Mouse (Mus musculus) spleen, adult 2 months (tissue): ENCODE measurements at regions not wholly inside any gene's neighbourhood (a gene's known extent, or its start where the extent isn't known, plus 50 kb on each side); places are given as distances from the start of the nearest gene placed in this dataset.

Experiments
- DNase-seq, 2 experiments: peaks; one replicate each; pipeline versions ENCODE4 v3.0.0 to v3.0.0-alpha.2; 2012 to 2021; ENCODE audit warnings: low spot score in 2 of 2, low read depth in 1 of 2
- H3K27ac ChIP-seq: fragments of 200-500 bp; 2 replicates; pipeline ENCODE4 v1.5.1; 2012; ENCODE audit warnings: low read length, inconsistent platforms; ENCODE audit not compliant: insufficient read depth
- H3K27me3 ChIP-seq: fragments of 200-500 bp; 2 replicates; pipeline ENCODE4 v1.6.1; 2012; ENCODE audit warnings: mild to moderate bottlenecking, moderate library complexity, low read length, inconsistent platforms; ENCODE audit not compliant: control insufficient read depth, insufficient read depth
- H3K36me3 ChIP-seq: fragments of 200-500 bp; 2 replicates; pipeline ENCODE4 v1.6.1; 2012; ENCODE audit warnings: mild to moderate bottlenecking, low read length, inconsistent platforms; ENCODE audit not compliant: control insufficient read depth, insufficient read depth
- H3K4me1 ChIP-seq: fragments of 200-500 bp; 2 replicates; pipeline ENCODE4 v1.6.1; 2011; ENCODE audit warnings: inconsistent platforms; ENCODE audit not compliant: control insufficient read depth, insufficient read depth, insufficient read length
- H3K4me3 ChIP-seq: fragments of 200-500 bp; 2 replicates; pipeline ENCODE4 v1.5.1; 2011; ENCODE audit warnings: mild to moderate bottlenecking, inconsistent platforms; ENCODE audit not compliant: insufficient read depth, insufficient read length; ENCODE audit errors: extremely low read depth
- CTCF ChIP-seq: fragments of 200-500 bp; IDR thresholded peaks from 2 replicates; pipeline ENCODE4 v1.5.1; 2011; ENCODE audit warnings: mild to moderate bottlenecking, inconsistent platforms; ENCODE audit not compliant: insufficient read depth, insufficient read length, insufficient replicate concordance; ENCODE audit errors: extremely low read depth
- POLR2A ChIP-seq: fragments of 200-500 bp; IDR thresholded peaks from 2 replicates; pipeline ENCODE4 v1.6.1; 2011; ENCODE audit warnings: low read depth, low read length, inconsistent platforms
- WGBS: fragments of 180-500 bp; shearing (Covaris S2); methylation state at CpG from one replicate; pipeline ENCODE4 v1.1.7; 2018; 5-methylcytosine and 5-hydroxymethylcytosine counted together

DNA sequence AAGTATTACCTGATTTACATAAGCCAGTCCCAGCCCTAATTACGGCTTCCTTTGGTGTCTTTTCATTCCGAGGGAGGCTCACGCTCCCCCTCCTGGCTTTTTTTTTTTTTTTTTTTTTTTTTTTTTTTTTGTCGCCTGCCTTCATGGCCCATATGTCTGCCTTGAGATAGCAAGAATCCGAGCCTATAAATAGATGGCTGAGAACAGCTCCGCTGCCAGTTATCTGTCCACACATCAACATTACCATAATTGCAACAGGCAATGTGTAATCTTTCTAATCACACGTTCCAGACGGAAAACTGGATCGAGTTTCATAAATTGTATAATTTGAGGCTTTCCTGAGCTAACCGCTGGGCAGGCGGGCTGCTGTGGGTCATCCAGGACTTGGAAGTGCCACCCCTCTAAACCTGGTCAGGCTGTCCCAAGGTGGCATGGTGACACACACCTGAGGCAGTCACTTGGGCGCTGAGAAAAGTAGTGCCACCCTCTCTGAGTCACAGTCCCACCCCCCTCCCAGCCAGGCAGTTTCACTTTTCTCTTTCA, 93.9 kb upstream of the Tle3 start:
- Histone ChIP-seq H3K4me1 (no peaks in the 10 kb centered on the region; the same call in 1 of the 2 replicates), H3K27me3 (no peaks in the 10 kb centered on the region), H3K4me3 (no peak overlapping the region), H3K27ac (no peak overlapping the region), H3K36me3 (no peaks in the 10 kb centered on the region)
- no peak for DNase-seq
- WGBS: 16% methylated on average over 12 of the region's 12 CpGs
- TF ChIP-seq POLR2A (no peak), CTCF (no peak)

DNA sequence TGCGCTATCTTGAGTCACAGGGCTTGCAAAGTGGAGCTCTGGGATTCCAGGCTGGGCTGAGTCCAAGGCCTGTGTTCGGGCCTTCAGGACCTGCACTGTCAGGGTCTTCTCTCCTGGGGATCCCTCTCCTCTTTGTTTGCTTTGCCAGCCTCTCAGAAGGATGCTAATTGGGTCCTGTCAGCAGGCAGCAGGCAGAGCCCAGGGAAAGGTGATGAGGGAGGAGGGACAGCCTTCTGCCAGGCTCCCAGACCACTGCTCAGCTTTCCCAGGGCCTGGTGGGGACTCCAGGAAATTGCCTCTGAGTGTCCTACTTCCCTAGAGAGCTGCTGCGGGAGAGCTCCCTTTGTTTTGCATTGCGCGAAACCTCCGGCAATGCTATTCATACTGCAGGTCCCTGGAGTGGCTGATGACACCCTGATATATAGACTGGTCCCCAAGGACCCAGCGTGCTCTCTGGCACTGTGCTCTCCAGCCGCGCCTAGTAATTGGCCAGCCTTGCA, 93.1 kb upstream of the Tle3 start:
- no peak for DNase-seq
- TF ChIP-seq CTCF: no peak
- TF ChIP-seq POLR2A: no peak

DNA sequence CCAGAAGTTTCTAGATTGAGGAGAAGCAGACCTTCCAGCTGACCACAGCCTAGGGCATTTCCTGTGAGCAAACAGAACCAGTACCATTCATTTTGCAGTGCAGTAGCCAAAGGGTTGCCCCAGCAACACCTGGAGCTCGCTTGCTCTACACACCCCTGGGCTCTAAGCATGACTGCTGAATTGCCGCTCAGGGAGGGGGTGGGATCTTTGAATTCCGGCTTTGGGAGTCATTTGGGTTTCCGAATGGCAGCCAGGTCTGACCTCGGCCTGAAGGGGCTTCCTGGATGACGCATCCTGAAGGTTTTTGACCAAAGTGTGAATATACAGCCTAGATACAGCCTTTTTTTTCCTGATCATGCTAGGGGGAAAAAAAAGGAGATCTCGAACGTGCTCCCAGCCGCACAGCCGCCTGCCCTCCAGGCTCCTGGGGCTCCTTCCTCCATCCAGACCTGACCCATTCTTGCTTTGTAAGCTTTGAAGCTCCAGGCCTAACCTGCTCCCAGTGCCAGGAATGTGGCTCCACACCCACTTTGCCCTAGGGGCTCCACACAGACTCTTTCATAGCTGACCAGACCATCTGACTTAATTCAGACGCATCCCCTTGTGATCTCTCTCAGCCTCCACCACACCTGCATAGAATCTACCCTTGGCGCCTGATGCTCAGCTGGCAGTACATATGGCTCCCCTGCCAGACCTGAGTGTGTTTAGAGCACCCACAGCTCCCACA, 91.1 kb upstream of the Tle3 start:
- TF ChIP-seq CTCF: no peak
- TF ChIP-seq POLR2A: no peak
- Histone ChIP-seq H3K4me1 (no peaks in the 10 kb centered on the region), H3K36me3 (no peaks in the 10 kb centered on the region), H3K27me3 (no peaks in the 10 kb centered on the region), H3K4me3 (no peak overlapping the region), H3K27ac (no peak overlapping the region)
- 86% methylated on average over 12 of the region's 12 CpGs for WGBS
- no peak for DNase-seq

More for the DNA sequence above, 93.1 kb upstream of the Tle3 start:
- no peaks in the 10 kb centered on the region for H3K27me3 ChIP-seq
- H3K36me3 ChIP-seq: no peaks in the 10 kb centered on the region
- no peak overlapping the region for H3K27ac ChIP-seq
- H3K4me1 ChIP-seq: no peaks in the 10 kb centered on the region
- H3K4me3 ChIP-seq: no peak overlapping the region
- WGBS: 84% methylated on average over 9 of the region's 9 CpGs

DNA sequence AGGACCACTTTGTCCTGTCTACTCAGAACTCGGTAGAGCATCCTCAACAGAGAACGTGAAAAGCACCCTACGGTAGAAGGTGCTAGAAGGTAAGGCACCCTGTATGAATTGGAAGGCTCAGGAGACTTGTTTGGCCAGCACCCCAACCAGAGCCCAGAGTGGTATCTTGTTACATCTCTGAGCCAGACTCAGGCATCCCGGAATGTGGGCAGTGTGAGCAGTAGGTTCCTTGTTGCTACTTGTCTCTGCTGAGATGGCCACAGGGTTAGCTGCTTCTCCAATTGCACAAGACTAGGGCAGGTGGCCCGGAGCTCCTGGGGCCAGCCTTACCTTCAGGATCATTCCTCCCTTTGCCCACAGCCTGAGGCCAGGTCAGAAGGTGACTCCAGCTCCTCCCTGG, 88.9 kb upstream of the Tle3 start:
- Histone ChIP-seq H3K4me1 (no peaks in the 10 kb centered on the region), H3K36me3 (no peaks in the 10 kb centered on the region), H3K4me3 (no peak overlapping the region), H3K27ac (no peak overlapping the region), H3K27me3 (no peaks in the 10 kb centered on the region)
- 87% methylated on average over 5 of the region's 5 CpGs for WGBS
- TF ChIP-seq POLR2A: no peak
- no peak for DNase-seq

DNA sequence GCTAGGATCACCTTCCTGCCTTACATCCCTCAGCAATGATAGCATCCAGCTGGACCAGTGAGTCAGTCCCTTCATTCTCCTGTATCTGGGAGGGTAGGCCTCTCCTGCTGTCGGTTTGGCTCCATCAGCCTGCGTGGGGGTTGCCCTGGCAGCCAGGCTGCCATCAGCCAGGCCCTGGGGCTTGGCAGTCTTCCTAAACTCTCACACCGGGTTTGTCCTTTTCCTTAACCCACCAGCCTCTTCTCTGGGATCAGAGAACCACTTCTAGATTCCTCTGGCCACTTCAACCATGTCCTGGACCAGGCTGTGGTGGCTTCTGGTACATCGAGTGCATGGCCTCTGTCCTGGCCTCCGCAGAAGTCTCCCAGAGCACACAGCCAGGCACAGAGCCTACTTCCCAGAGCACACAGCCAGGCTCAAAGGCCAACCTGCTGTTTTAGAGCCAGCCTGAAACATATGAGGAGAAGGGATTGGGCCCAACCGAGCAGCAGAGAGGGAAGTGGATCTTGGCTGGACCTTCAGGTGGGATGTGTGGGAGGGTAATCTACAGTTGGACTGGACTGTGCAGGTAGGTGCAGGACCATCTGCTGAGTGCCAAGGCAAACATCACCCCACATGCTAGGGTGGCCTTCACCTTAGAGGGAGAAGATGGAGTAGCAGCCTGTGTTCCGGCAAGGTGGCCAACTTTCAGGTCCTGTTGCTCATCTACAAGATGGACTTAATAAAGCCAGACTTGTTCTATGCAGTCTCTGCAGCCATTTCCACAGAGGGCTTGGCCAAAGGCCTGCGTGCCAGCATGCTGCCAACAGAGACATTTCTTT, 87.8 kb upstream of the Tle3 start:
- Histone ChIP-seq H3K27me3 (no peaks in the 10 kb centered on the region), H3K27ac (no peak overlapping the region), H3K4me3 (no peak overlapping the region), H3K36me3 (no peaks in the 10 kb centered on the region), H3K4me1 (no peaks in the 10 kb centered on the region)
- no peak for DNase-seq
- TF ChIP-seq POLR2A (no peak), CTCF (no peak)
- 92% methylated on average over 8 of the region's 8 CpGs for WGBS

DNA sequence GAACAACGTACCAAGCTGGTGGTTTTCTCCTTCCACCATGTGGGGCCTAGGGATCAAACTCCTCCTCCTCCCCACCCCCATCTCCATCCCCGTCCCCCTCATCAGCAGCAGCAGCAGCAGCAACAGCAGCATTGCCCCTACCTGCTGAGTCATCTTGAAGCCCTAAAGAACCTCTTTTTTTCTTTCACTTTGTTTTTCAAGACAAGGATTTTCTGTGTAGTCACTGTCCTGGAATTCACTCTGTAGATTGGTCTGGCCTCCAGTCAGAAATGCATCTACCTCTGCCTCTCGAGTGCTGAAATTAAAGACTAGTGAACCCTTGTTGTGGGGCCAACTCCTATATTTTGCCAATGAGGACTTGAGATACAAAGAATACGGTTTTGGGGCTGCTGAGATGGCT, 85.6 kb upstream of the Tle3 start:
- TF ChIP-seq POLR2A: no peak
- TF ChIP-seq CTCF: no peak
- no peak overlapping the region for H3K4me3 ChIP-seq
- H3K4me1 ChIP-seq: no peaks in the 10 kb centered on the region
- no peak for DNase-seq
- H3K27ac ChIP-seq: no peak overlapping the region
- 88% methylated on average over 4 of the region's 4 CpGs for WGBS
- no peaks in the 10 kb centered on the region for H3K27me3 ChIP-seq
- no peaks in the 10 kb centered on the region for H3K36me3 ChIP-seq
